Mouse (Mus musculus): ENCODE measurements around the gene Gm6370.
"Not testable (repeated sequence)": the region's sequence is repeated elsewhere in the genome, so short reads cannot be mapped to it uniquely, and the experiment has no call there.

DNA sequence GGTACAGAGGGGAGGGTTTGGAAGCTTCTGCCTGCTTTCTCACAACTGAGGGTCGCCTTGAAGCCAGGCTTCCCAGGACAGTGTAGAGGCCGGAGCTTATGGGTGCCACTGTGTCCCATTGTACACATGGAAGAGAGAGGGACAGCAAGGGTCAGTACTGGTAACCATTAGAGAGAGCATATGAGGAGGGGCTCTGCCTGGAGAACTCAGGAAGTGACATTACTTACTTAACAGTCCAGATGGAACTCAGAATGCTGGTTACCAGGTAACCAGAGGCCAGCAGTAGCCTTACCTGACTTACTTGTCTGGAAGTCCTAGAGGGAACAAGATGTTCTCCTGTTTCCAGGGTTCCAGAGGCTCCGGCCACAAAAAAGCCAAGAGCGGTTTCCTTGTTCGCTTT is at the start of gene Gm6370:
- TF ChIP-seq POLR2A (IDR thresholded peaks at IDR 0.05; ENCODE audit: control insufficient read depth, extremely low read depth, insufficient read depth, low read length, poor library complexity); CTCF (IDR thresholded peaks at IDR 0.05; ENCODE audit: borderline replicate concordance, control insufficient read depth, extremely low read depth, insufficient read depth, low read length, poor library complexity): not testable (repeated sequence)

All from thymus, adult 2 months (tissue).